Mouse (Mus musculus): ENCODE results near the gene Gm10320. TPM values are rescaled to one million over a fixed set of nuclear protein-coding genes. Genes with fewer than 3 reads are reported as not detected.

Gm10320 gene
- polyA plus RNA-seq, 1 experiment from 2014 or later = 1.4 TPM

- Histone ChIP-seq H3K9me3 (no peaks in the 10 kb centered on the region), H3K36me3 (no peaks in the 10 kb centered on the region), H3K4me3 (no peak overlapping the region), H3K27me3 (ENCODE audit: insufficient read depth, poor library complexity, severe bottlenecking) (peaks cover 90% of the 10 kb centered on the region), H3K4me1 (replicated peaks) (peaks cover 60% of the 10 kb centered on the region), H3K27ac (no peak overlapping the region)
- WGBS = 22% methylated on average over 13 of the region's 13 CpGs
- DNase-seq (ENCODE audit: low spot score) = no peak
These were observed 8.8 kb upstream of the Gm10320 start for GRCm38 (mm10) chr13:98500471-98501125.

- 50% methylated on average over 5 of the region's 5 CpGs for WGBS
- Histone ChIP-seq H3K4me3 (no peak overlapping the region), H3K9me3 (no peaks in the 10 kb centered on the region), H3K27ac (no peak overlapping the region), H3K36me3 (no peaks in the 10 kb centered on the region), H3K4me1 (replicated peaks) (peaks cover 41% of the 10 kb centered on the region), H3K27me3 (ENCODE audit: insufficient read depth, poor library complexity, severe bottlenecking) (peaks cover 80% of the 10 kb centered on the region)
- no peak for DNase-seq (ENCODE audit: low spot score)
These were observed 6.8 kb upstream of the Gm10320 start for GRCm38 (mm10) chr13:98498561-98498960.

GRCm38 (mm10) chr13:98498080-98498479 lies 6.3 kb upstream of the Gm10320 start:
- Histone ChIP-seq H3K27ac (no peak overlapping the region), H3K27me3 (ENCODE audit: insufficient read depth, poor library complexity, severe bottlenecking) (peaks cover 80% of the 10 kb centered on the region), H3K4me3 (no peak overlapping the region), H3K9me3 (no peaks in the 10 kb centered on the region), H3K4me1 (replicated peaks) (peaks cover 40% of the 10 kb centered on the region), H3K36me3 (no peaks in the 10 kb centered on the region)
- 71% methylated on average over 11 of the region's 11 CpGs for WGBS
- no peak for DNase-seq (ENCODE audit: low spot score)

- no peak overlapping the region for H3K4me3 ChIP-seq
- no peak overlapping the region for H3K27ac ChIP-seq
- peaks cover 32% of the 10 kb centered on the region for H3K4me1 ChIP-seq (replicated peaks)
- H3K27me3 ChIP-seq (ENCODE audit: insufficient read depth, poor library complexity, severe bottlenecking) = peaks cover 72% of the 10 kb centered on the region
- 18% methylated on average over 16 of the region's 16 CpGs for WGBS
- DNase-seq (ENCODE audit: low spot score) = peak; percentile 49
- H3K9me3 ChIP-seq = no peaks in the 10 kb centered on the region
- no peaks in the 10 kb centered on the region for H3K36me3 ChIP-seq
These were observed 5.4 kb upstream of the Gm10320 start for GRCm38 (mm10) chr13:98496917-98497870.

- Histone ChIP-seq H3K27ac (no peak overlapping the region), H3K27me3 (ENCODE audit: insufficient read depth, poor library complexity, severe bottlenecking) (peaks cover 46% of the 10 kb centered on the region), H3K4me3 (no peak overlapping the region), H3K4me1 (replicated peaks) (peaks cover 25% of the 10 kb centered on the region), H3K9me3 (no peaks in the 10 kb centered on the region), H3K36me3 (no peaks in the 10 kb centered on the region)
- WGBS = 72% methylated on average over 7 of the region's 8 CpGs
- DNase-seq (ENCODE audit: low spot score) = no peak
These were observed 2.8 kb upstream of the Gm10320 start for GRCm38 (mm10) chr13:98494492-98495064.

- WGBS = 47% methylated on average over 9 of the region's 9 CpGs
- Histone ChIP-seq H3K4me1 (replicated peaks) (peaks cover 22% of the 10 kb centered on the region), H3K9me3 (no peaks in the 10 kb centered on the region), H3K27me3 (ENCODE audit: insufficient read depth, poor library complexity, severe bottlenecking) (peaks cover 27% of the 10 kb centered on the region), H3K4me3 (no peak overlapping the region), H3K27ac (no peak overlapping the region), H3K36me3 (no peaks in the 10 kb centered on the region)
- DNase-seq (ENCODE audit: low spot score) = peak; percentile 48
These were observed 911 bp upstream of the Gm10320 start for GRCm38 (mm10) chr13:98492569-98493255.

GRCm38 (mm10) chr13:98486726-98487125 lies 5.1 kb downstream of the Gm10320 start:
- Histone ChIP-seq H3K27ac (no peak overlapping the region), H3K27me3 (ENCODE audit: insufficient read depth, poor library complexity, severe bottlenecking) (no peaks in the 10 kb centered on the region), H3K4me1 (replicated peaks) (no peaks in the 10 kb centered on the region), H3K9me3 (no peaks in the 10 kb centered on the region), H3K36me3 (no peaks in the 10 kb centered on the region), H3K4me3 (no peak overlapping the region)
- 89% methylated on average over 6 of the region's 6 CpGs for WGBS
- no peak for DNase-seq (ENCODE audit: low spot score)

- DNase-seq (ENCODE audit: low spot score) = no peak
- Histone ChIP-seq H3K4me3 (no peak overlapping the region), H3K27ac (no peak overlapping the region), H3K9me3 (no peaks in the 10 kb centered on the region), H3K36me3 (no peaks in the 10 kb centered on the region), H3K4me1 (replicated peaks) (no peaks in the 10 kb centered on the region), H3K27me3 (ENCODE audit: insufficient read depth, poor library complexity, severe bottlenecking) (no peaks in the 10 kb centered on the region)
- 79% methylated on average over 3 of the region's 3 CpGs for WGBS
These were observed 5.6 kb downstream of the Gm10320 start for GRCm38 (mm10) chr13:98486161-98486560.

GRCm38 (mm10) chr13:98485440-98485839 lies 6.4 kb downstream of the Gm10320 start:
- 76% methylated on average over 5 of the region's 5 CpGs for WGBS

GRCm38 (mm10) chr13:98477991-98478390 lies 13.8 kb downstream of the Gm10320 start:
- 96% methylated on average over 3 of the region's 3 CpGs for WGBS
- no peak overlapping the region for H3K27ac ChIP-seq
- no peaks in the 10 kb centered on the region for H3K9me3 ChIP-seq
- no peaks in the 10 kb centered on the region for H3K36me3 ChIP-seq
- H3K4me1 ChIP-seq (replicated peaks) = peaks cover 18% of the 10 kb centered on the region
- peaks cover 10% of the 10 kb centered on the region for H3K27me3 ChIP-seq (ENCODE audit: insufficient read depth, poor library complexity, severe bottlenecking)
- no peak for DNase-seq (ENCODE audit: low spot score)
- H3K4me3 ChIP-seq = no peak overlapping the region

More at GRCm38 (mm10) chr13:98485440-98485839, 6.4 kb downstream of the Gm10320 start:
- Histone ChIP-seq H3K4me1 (replicated peaks) (no peaks in the 10 kb centered on the region), H3K27me3 (ENCODE audit: insufficient read depth, poor library complexity, severe bottlenecking) (no peaks in the 10 kb centered on the region), H3K36me3 (no peaks in the 10 kb centered on the region), H3K4me3 (no peak overlapping the region), H3K27ac (0 out of 2 replicates have a peak overlapping the region, but pooled peaks have one; percentile 16), H3K9me3 (no peaks in the 10 kb centered on the region)
- no peak for DNase-seq (ENCODE audit: low spot score)

GRCm38 (mm10) chr13:98476839-98477495 lies 14.8 kb downstream of the Gm10320 start:
- H3K4me3 ChIP-seq = no peak overlapping the region
- H3K27me3 ChIP-seq (ENCODE audit: insufficient read depth, poor library complexity, severe bottlenecking) = peaks cover 12% of the 10 kb centered on the region
- no peak for DNase-seq (ENCODE audit: low spot score)
- no peaks in the 10 kb centered on the region for H3K9me3 ChIP-seq
- no peaks in the 10 kb centered on the region for H3K36me3 ChIP-seq
- H3K27ac ChIP-seq = peak overlapping the region; percentile 75
- H3K4me1 ChIP-seq (replicated peaks) = peaks cover 18% of the 10 kb centered on the region
- WGBS = 67% methylated on average over 4 of the region's 4 CpGs
